Mouse (Mus musculus): Measurements from ENCODE around the gene Csf2rb. TPM values are rescaled to one million over a fixed set of nuclear protein-coding genes. Genes with fewer than 3 reads are reported as not detected.

Csf2rb gene
- total and polyA plus RNA-seq, 3 experiments = 3.2 to 10.1 TPM; not detected in 1

DNA sequence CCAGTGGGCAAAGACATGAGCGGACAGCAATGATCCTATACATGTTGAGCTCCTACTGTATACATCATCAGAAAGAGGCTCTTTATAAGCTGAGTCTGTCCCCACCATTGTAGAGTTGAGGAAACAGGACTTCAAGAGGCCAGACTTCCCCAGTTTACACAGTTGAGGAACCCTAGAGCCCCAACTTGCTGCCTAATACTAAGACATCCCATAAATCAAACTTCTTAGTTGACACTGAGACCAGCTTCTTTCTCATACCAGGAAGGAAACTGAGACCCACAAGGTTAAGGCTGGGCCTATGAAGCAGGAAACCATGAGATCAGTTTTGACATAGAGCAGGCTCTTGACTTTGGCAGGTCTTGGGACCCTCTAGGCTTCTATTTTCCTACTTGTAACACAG is 60.0 kb downstream of the Csf2rb start:
- Histone ChIP-seq H3K36me3 (ENCODE audit: control insufficient read depth in 1 of 2, insufficient read depth in 2 of 2, low read length in 2 of 2) (no peaks in the 10 kb centered on the region), H3K27me3 (ENCODE audit: control insufficient read depth in 1 of 2, insufficient read depth in 2 of 2, low read length in 2 of 2) (no peaks in the 10 kb centered on the region), H3K79me2 (ENCODE audit: control insufficient read depth, insufficient read depth, low read length, poor library complexity) (no peaks in the 10 kb centered on the region), H3K27ac (ENCODE audit: control insufficient read depth, low read depth, low read length) (no peak overlapping the region), H3K9me3 (replicated peaks; ENCODE audit: insufficient read depth, low read length) (no peaks in the 10 kb centered on the region), H3K4me3 (ENCODE audit: control insufficient read depth in 1 of 2, insufficient read depth in 1 of 2, low read depth in 2 of 2, low read length in 2 of 2) (no peak overlapping the region), H3K4me1 (ENCODE audit: control insufficient read depth in 1 of 2, insufficient read depth in 2 of 2, low read length in 2 of 2) (peaks cover 0 to 11% of the 10 kb centered on the region in 2 experiments; a peak in 2 of 4 replicates), H3K9ac (ENCODE audit: control insufficient read depth, low read depth, low read length, poor library complexity, severe bottlenecking) (no peak overlapping the region)
- TF ChIP-seq NRF1 (IDR thresholded peaks at IDR 0.05; ENCODE audit: insufficient read depth, low read depth, low read length, poor library complexity, severe bottlenecking) = no peak
- no peak for TF ChIP-seq GATA1 (IDR thresholded peaks at IDR 0.05; ENCODE audit: low read depth, low read length)
- no peak for TF ChIP-seq MAZ (IDR thresholded peaks at IDR 0.05; ENCODE audit: low read depth, low read length)
- TF ChIP-seq ZNF384 (IDR thresholded peaks at IDR 0.05; ENCODE audit: low read depth, low read length) = no peak
- TF ChIP-seq ZC3H11A (IDR thresholded peaks at IDR 0.05; ENCODE audit: low read depth, low read length) = no peak
- TF ChIP-seq POLR2A (IDR thresholded peaks at IDR 0.05; ENCODE audit: control insufficient read depth in 1 of 2, insufficient read depth in 1 of 2, low read depth in 1 of 2, low read length in 2 of 2, poor library complexity in 1 of 2) = no peak
- no peak for TF ChIP-seq RAD21 (IDR thresholded peaks at IDR 0.05; ENCODE audit: low read depth, low read length)
- no peak for TF ChIP-seq POLR2AphosphoS2 (IDR thresholded peaks at IDR 0.05; ENCODE audit: low read length)
- no peak for TF ChIP-seq MYB (IDR thresholded peaks at IDR 0.05; ENCODE audit: low read depth, low read length)
- no peak for TF ChIP-seq SMC3 (IDR thresholded peaks at IDR 0.05; ENCODE audit: low read depth, low read length)
- no peak for TF ChIP-seq POLR2AphosphoS5 (IDR thresholded peaks at IDR 0.05; ENCODE audit: borderline replicate concordance, low read depth, low read length)
- TF ChIP-seq RCOR1 (IDR thresholded peaks at IDR 0.05; ENCODE audit: low read depth, low read length) = no peak
- no peak for TF ChIP-seq EP300 (IDR thresholded peaks at IDR 0.05; ENCODE audit: low read depth in 1 of 2, low read length in 2 of 2)
- TF ChIP-seq TBP (IDR thresholded peaks at IDR 0.05; ENCODE audit: low read depth, low read length) = no peak
- no peak for TF ChIP-seq USF2 (IDR thresholded peaks at IDR 0.05; ENCODE audit: borderline replicate concordance in 1 of 2, insufficient read depth in 1 of 2, low read depth in 1 of 2, low read length in 2 of 2)
- TF ChIP-seq ZKSCAN1 (IDR thresholded peaks at IDR 0.05; ENCODE audit: low read depth, low read length) = no peak
- no peak for TF ChIP-seq MXI1 (IDR thresholded peaks at IDR 0.05; ENCODE audit: low read depth, low read length)
- DNase-seq (ENCODE audit: low read depth, low spot score) = no peak

DNA sequence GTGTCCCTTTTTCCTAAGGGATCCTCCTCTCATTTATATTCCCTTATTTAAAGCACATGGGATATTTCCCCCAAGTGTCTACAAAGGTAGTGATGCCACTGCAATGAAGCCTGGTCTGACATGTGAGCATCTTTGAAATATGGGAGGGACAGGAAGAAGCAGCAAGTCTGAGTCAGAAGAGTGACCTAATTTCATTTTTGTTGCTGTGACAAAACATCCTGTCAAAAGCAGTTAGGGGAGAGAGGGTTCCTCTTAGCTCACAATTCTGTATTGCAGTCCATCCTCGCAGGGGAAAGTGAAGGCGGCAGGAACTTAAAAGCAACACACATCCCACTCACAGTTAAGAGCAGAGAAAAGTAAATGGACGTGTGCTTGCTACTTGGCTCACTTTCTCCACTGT is 65.3 kb downstream of the Csf2rb start:
- Histone ChIP-seq H3K9ac (ENCODE audit: control insufficient read depth, low read depth, low read length, poor library complexity, severe bottlenecking) (no peak overlapping the region), H3K4me3 (ENCODE audit: control insufficient read depth in 1 of 2, insufficient read depth in 1 of 2, low read depth in 2 of 2, low read length in 2 of 2) (no peak overlapping the region), H3K27me3 (ENCODE audit: control insufficient read depth in 1 of 2, insufficient read depth in 2 of 2, low read length in 2 of 2) (peaks cover 10 to 15% of the 10 kb centered on the region in 2 experiments), H3K79me2 (ENCODE audit: control insufficient read depth, insufficient read depth, low read length, poor library complexity) (no peaks in the 10 kb centered on the region), H3K27ac (ENCODE audit: control insufficient read depth, low read depth, low read length) (no peak overlapping the region), H3K36me3 (ENCODE audit: control insufficient read depth in 1 of 2, insufficient read depth in 2 of 2, low read length in 2 of 2) (no peaks in the 10 kb centered on the region), H3K9me3 (replicated peaks; ENCODE audit: insufficient read depth, low read length) (no peaks in the 10 kb centered on the region), H3K4me1 (ENCODE audit: control insufficient read depth in 1 of 2, insufficient read depth in 2 of 2, low read length in 2 of 2) (no peaks in the 10 kb centered on the region)
- no peak for TF ChIP-seq E2F4 (IDR thresholded peaks at IDR 0.05; ENCODE audit: borderline replicate concordance, low read depth, low read length)
- DNase-seq (ENCODE audit: low read depth, low spot score) = no peak

Data from MEL (cell line).